Mouse (Mus musculus): ENCODE data around the gene Rai1.

- TF ChIP-seq EP300 (optimal IDR thresholded peaks at IDR 0.05) (no peak), CTCF (IDR thresholded peaks at IDR 0.05; ENCODE audit: low read depth) (peak; percentile 61)
Measured at GRCm38 (mm10) chr11:60176182-60176974, 71.6 kb downstream of the Rai1 start.
